Mouse (Mus musculus): ENCODE results near the gene Clps. TPM values are rescaled to one million over a fixed set of nuclear protein-coding genes. Genes with fewer than 3 reads are reported as not detected.

Gene Clps
- total RNA-seq, 1 experiment, result 2.9 TPM

DNA sequence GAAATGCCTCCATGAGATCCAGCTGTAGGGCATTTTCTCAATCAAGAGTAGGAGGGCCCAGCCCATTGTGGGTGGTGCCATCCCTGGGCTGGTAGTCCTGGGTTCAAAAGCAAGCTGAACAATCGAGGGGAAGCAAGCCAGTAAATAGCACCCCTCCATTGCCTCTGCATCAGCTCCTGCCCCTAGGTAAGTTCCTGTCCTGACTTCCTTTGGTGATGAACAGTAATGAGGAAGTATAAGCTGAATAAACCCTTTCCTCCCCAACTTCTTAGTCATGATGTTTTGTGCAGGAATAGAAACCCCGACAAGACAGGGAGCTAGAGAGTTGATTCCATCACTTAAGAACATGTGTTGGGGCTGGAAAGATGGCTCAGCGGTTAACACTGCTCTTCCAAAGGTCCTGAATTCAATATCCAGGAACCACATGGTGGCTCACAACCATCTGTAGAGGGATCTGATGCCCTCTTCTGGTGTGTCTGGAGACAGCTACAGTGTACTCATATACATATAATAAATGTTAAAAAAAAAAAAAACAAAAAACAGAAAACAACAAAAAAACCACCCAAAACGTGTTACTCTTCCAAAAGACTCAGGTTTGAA lies 35.6 kb downstream of the Clps start:
- in situ Hi-C loops (cut with MboI; ENCODE audit: low sequenced_read_pairs in 2 of 2, unreplicated experiment in 2 of 2), result no loop called here
- Histone ChIP-seq H3K9ac (ENCODE audit: insufficient read depth, low read depth, low read length, poor library complexity, severe bottlenecking) (no peak overlapping the region), H3K4me3 (ENCODE audit: insufficient read depth in 1 of 2, low read depth in 1 of 2, low read length in 2 of 2, poor library complexity in 1 of 2, severe bottlenecking in 1 of 2) (no peak overlapping the region), H3K36me3 (ENCODE audit: control insufficient read depth, insufficient read depth, low read length, poor library complexity, severe bottlenecking) (no peaks in the 10 kb centered on the region), H3K4me1 (ENCODE audit: control insufficient read depth in 2 of 2, insufficient read depth in 2 of 2, low read length in 2 of 2, poor library complexity in 1 of 2) (peaks cover 0 to 12% of the 10 kb centered on the region in 2 experiments; a peak in 2 of 4 replicates), H3K9me3 (ENCODE audit: control insufficient read depth, insufficient read depth, low read depth, low read length) (no peaks in the 10 kb centered on the region), H3K27ac (ENCODE audit: insufficient read depth, low read depth, low read length, poor library complexity, severe bottlenecking) (no peak overlapping the region)
- no peak for TF ChIP-seq ZC3H11A (IDR thresholded peaks at IDR 0.05; ENCODE audit: borderline replicate concordance, low read depth, low read length)
- no peak for TF ChIP-seq MAFK (IDR thresholded peaks at IDR 0.05; ENCODE audit: insufficient read depth, low read depth, low read length)
- no peak for TF ChIP-seq HCFC1 (IDR thresholded peaks at IDR 0.05; ENCODE audit: borderline replicate concordance, insufficient read depth, low read length)
- TF ChIP-seq ZNF384 (IDR thresholded peaks at IDR 0.05; ENCODE audit: low read depth, low read length), result no peak
- no peak for TF ChIP-seq CHD2 (IDR thresholded peaks at IDR 0.05; ENCODE audit: low read depth, low read length)
- no peak for DNase-seq (ENCODE audit: low read depth, low spot score)

DNA sequence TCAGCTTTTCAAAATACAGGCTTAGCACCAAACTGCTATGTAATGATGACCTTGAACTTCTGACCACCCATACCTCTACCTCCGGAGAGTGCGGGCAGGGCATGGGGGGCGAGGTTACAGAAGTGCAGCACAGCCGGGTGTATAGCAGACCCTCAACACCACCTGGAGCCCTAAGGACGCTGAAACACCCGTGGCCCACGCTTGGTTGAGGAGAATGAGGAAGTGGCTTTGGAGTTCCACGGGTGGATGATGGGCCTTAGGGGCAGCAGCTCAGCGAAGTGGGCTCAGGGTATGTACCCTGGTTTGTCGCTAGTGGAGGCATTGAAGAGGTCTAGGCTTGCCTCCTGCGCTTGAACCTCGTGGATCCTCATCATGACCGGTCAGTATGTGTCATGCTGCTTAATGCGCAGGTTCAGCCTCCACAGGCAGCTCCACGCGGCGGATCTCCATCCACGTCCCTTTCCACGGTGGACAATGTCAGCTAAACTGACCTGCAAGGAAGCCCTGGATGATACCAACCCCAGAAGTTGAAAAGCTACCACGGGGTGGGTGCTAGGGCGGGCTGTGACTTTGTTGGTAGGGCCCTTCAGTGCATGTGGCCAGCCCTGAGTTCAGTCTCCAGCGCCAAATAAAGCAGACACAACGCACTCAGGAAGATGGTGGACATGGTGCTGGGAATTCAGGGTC lies 36.4 kb downstream of the Clps start:
- Histone ChIP-seq H3K36me3 (ENCODE audit: control insufficient read depth, insufficient read depth, low read length, poor library complexity, severe bottlenecking) (no peaks in the 10 kb centered on the region), H3K4me3 (ENCODE audit: insufficient read depth in 1 of 2, low read depth in 1 of 2, low read length in 2 of 2, poor library complexity in 1 of 2, severe bottlenecking in 1 of 2) (peak overlapping the region; percentile 71 to 81; a peak in 3 of 4 replicates), H3K9me3 (ENCODE audit: control insufficient read depth, insufficient read depth, low read depth, low read length) (no peaks in the 10 kb centered on the region), H3K27ac (ENCODE audit: insufficient read depth, low read depth, low read length, poor library complexity, severe bottlenecking) (peak overlapping the region; percentile 67), H3K9ac (ENCODE audit: insufficient read depth, low read depth, low read length, poor library complexity, severe bottlenecking) (peak overlapping the region; percentile 91), H3K4me1 (ENCODE audit: control insufficient read depth in 2 of 2, insufficient read depth in 2 of 2, low read length in 2 of 2, poor library complexity in 1 of 2) (peaks cover 0 to 11% of the 10 kb centered on the region in 2 experiments; a peak in 2 of 4 replicates)
- TF ChIP-seq MAFK (IDR thresholded peaks at IDR 0.05; ENCODE audit: insufficient read depth, low read depth, low read length) (no peak), HCFC1 (IDR thresholded peaks at IDR 0.05; ENCODE audit: borderline replicate concordance, insufficient read depth, low read length) (no peak), ZNF384 (IDR thresholded peaks at IDR 0.05; ENCODE audit: low read depth, low read length) (no peak), CHD2 (IDR thresholded peaks at IDR 0.05; ENCODE audit: low read depth, low read length) (no peak), ZC3H11A (IDR thresholded peaks at IDR 0.05; ENCODE audit: borderline replicate concordance, low read depth, low read length) (no peak)
- DNase-seq (ENCODE audit: low read depth, low spot score), result no peak
- in situ Hi-C loops (cut with MboI; ENCODE audit: low sequenced_read_pairs in 2 of 2, unreplicated experiment in 2 of 2), result no loop called here

DNA sequence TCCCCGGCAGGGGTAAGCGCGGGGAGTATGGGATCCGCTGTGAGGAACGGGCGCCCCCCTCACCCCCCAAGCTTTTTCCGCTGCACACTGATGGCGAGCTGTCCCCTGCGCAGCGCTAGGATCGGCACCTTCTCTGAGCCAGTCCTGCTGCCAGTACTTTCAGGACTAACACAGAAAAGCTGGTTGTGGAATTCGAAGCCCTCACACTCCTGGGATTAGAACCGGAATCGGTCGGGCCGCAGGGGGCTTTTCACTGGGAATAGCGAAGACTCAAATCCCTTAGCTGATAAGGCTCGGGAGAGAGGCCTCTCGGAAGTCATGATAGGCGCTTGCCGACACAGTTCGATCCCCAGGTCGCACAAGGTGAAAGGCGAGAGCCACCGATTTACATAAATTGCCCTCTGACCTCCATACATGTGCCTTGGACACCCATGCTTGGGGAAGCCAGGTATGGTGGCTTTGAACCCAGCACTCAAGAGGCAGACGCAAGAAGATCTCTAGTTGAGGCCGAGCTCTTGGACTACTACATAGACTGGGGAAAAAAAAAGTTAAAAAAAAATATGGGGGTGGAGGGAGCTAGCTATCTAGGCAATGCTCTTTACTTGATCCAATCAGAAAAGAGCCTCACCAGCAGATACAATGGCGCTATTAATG lies 37.1 kb downstream of the Clps start:
- no peak for DNase-seq (ENCODE audit: low read depth, low spot score)
- peak overlapping the region; percentile 71 to 81 for H3K4me3 ChIP-seq (ENCODE audit: insufficient read depth in 1 of 2, low read depth in 1 of 2, low read length in 2 of 2, poor library complexity in 1 of 2, severe bottlenecking in 1 of 2)
- H3K4me1 ChIP-seq (ENCODE audit: control insufficient read depth in 2 of 2, insufficient read depth in 2 of 2, low read length in 2 of 2, poor library complexity in 1 of 2), result peaks cover 0 to 15% of the 10 kb centered on the region in 2 experiments; a peak in 2 of 4 replicates
- H3K9ac ChIP-seq (ENCODE audit: insufficient read depth, low read depth, low read length, poor library complexity, severe bottlenecking), result peak overlapping the region; percentile 91
- TF ChIP-seq MAFK (IDR thresholded peaks at IDR 0.05; ENCODE audit: insufficient read depth, low read depth, low read length) (no peak), CHD2 (IDR thresholded peaks at IDR 0.05; ENCODE audit: low read depth, low read length) (no peak), ZC3H11A (IDR thresholded peaks at IDR 0.05; ENCODE audit: borderline replicate concordance, low read depth, low read length) (no peak), HCFC1 (IDR thresholded peaks at IDR 0.05; ENCODE audit: borderline replicate concordance, insufficient read depth, low read length) (no peak), ZNF384 (IDR thresholded peaks at IDR 0.05; ENCODE audit: low read depth, low read length) (no peak)
- H3K27ac ChIP-seq (ENCODE audit: insufficient read depth, low read depth, low read length, poor library complexity, severe bottlenecking), result peak overlapping the region; percentile 67
- H3K36me3 ChIP-seq (ENCODE audit: control insufficient read depth, insufficient read depth, low read length, poor library complexity, severe bottlenecking), result no peaks in the 10 kb centered on the region
- in situ Hi-C loops (cut with MboI; ENCODE audit: low sequenced_read_pairs in 2 of 2, unreplicated experiment in 2 of 2), result no loop called here
- no peaks in the 10 kb centered on the region for H3K9me3 ChIP-seq (ENCODE audit: control insufficient read depth, insufficient read depth, low read depth, low read length)

DNA sequence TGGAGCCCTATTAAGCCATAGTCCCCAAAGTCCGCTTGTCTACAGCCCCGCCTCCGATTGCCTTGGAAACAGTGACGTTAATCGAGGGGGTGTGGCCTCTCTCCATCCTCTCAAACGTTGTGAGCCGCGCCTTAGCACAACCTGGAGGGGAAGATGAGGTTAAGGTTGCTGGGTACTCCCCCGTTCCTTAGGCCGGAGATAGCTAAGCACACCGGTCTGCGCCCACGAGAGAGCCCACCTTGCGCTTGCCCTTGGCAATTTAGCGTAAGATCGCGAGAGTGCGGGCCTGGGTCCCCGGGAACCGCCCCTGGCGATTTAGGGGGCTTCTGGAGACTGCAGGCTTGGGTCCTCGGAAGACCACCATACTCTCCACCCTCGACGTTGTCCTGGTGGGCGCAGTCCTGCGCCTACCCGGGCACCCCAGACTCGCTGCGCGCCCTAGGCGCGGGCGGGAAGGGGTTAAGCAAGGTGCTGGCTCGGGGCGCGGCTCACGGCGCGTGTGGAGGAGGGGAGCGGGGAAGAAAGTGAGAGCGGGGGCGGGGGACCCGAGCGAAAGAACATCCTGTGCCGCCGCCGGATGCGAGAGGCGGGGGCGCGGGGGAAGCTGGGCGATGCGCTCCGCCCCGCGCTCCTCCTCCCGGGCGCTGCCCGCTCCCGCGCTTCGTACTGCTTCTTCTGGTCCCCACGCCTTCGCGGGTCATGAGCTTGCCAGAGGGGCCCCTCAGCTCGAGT lies 37.8 kb downstream of the Clps start:
- no peaks in the 10 kb centered on the region for H3K9me3 ChIP-seq (ENCODE audit: control insufficient read depth, insufficient read depth, low read depth, low read length)
- peak overlapping the region; percentile 83 for H3K27ac ChIP-seq (ENCODE audit: insufficient read depth, low read depth, low read length, poor library complexity, severe bottlenecking)
- H3K4me3 ChIP-seq (ENCODE audit: insufficient read depth in 1 of 2, low read depth in 1 of 2, low read length in 2 of 2, poor library complexity in 1 of 2, severe bottlenecking in 1 of 2), result peak overlapping the region; percentile 71 to 81
- peaks cover 0 to 15% of the 10 kb centered on the region in 2 experiments; a peak in 2 of 4 replicates for H3K4me1 ChIP-seq (ENCODE audit: control insufficient read depth in 2 of 2, insufficient read depth in 2 of 2, low read length in 2 of 2, poor library complexity in 1 of 2)
- H3K36me3 ChIP-seq (ENCODE audit: control insufficient read depth, insufficient read depth, low read length, poor library complexity, severe bottlenecking), result no peaks in the 10 kb centered on the region
- H3K9ac ChIP-seq (ENCODE audit: insufficient read depth, low read depth, low read length, poor library complexity, severe bottlenecking), result peak overlapping the region; percentile 91
- TF ChIP-seq CHD2 (IDR thresholded peaks at IDR 0.05; ENCODE audit: low read depth, low read length), result peak; percentile 90
- no peak for TF ChIP-seq MAFK (IDR thresholded peaks at IDR 0.05; ENCODE audit: insufficient read depth, low read depth, low read length)
- DNase-seq (ENCODE audit: low read depth, low spot score), result peak; percentile 80
- in situ Hi-C loops (cut with MboI; ENCODE audit: low sequenced_read_pairs in 2 of 2, unreplicated experiment in 2 of 2), result no loop called here
